Mouse (Mus musculus): Measurements from ENCODE around the gene Rbck1. TPM values are rescaled to one million over a fixed set of nuclear protein-coding genes. Genes with fewer than 3 reads are reported as not detected.

Gene Rbck1
- polyA plus RNA-seq, 1 experiment, result 246 TPM

DNA sequence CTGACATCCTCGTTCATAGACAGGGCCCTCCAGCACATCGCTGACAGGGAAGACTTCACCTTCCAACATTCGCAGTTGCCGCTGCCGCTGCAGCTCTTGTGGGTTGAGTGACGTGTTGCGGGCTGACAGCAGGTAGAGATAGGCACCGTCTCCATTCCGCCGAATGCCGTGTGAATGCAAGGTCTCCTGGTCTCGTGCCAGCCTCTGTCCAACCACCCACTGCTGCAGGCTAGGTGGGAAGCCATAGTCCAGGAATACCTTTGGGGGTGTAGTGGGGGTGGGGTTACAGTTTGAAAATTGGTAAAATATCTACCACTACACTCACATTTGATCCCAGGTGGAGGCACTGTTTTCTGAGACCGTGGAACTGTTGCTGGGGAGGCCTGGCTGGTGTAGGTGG is 6.3 kb downstream of the Rbck1 start:
- TF ChIP-seq POLR2A (IDR thresholded peaks at IDR 0.05; ENCODE audit: borderline replicate concordance, extremely low read depth, insufficient read depth, insufficient read length, poor library complexity, severe bottlenecking) (no peak), CTCF (IDR thresholded peaks at IDR 0.05; ENCODE audit: borderline replicate concordance, extremely low read depth, insufficient read depth, insufficient read length) (no peak)
- no peak for DNase-seq (ENCODE audit: low read depth)

DNA sequence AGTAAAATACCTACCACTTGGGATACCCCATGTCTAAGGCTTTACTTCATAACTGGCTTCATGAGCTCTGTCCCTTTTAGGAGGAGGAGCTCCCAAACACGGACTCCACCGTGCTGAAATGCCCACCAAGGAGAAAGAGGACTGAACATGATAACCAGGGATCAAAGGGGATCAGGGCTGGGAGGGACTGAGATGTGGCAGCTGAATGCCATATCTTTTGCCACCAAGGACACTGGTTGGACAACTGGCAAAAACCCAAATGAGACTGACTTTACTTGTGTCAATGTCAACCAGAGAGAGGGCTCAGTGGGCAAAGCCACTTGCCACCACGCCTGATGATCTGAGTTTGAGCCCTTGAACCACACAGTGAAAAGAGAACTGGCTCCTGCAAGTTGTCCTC is 7.6 kb downstream of the Rbck1 start:
- TF ChIP-seq POLR2A (IDR thresholded peaks at IDR 0.05; ENCODE audit: borderline replicate concordance, extremely low read depth, insufficient read depth, insufficient read length, poor library complexity, severe bottlenecking), result no peak
- no peak for TF ChIP-seq CTCF (IDR thresholded peaks at IDR 0.05; ENCODE audit: borderline replicate concordance, extremely low read depth, insufficient read depth, insufficient read length)
- DNase-seq (ENCODE audit: low read depth), result no peak

DNA sequence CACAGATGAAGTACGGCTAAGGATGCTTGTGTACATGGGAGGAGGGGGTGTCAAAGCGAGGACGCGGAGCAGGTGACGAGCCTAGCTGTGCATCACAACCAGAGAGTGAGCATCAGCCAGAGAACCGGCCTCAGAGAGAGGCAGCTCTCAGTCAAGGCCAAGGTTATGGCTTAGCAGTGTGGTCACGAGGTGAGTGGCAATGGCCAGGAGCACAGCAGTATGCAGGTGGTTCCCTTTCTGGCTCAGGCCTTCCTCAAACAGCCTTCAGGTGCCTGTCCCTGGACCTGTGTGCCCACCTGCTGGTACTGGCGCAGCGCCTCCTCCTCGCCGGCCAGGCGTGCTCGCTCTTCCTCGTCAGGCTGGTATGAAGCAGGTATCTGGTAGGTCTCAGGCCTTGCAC is 8.5 kb downstream of the Rbck1 start:
- TF ChIP-seq CTCF (IDR thresholded peaks at IDR 0.05; ENCODE audit: borderline replicate concordance, extremely low read depth, insufficient read depth, insufficient read length), result no peak
- TF ChIP-seq POLR2A (IDR thresholded peaks at IDR 0.05; ENCODE audit: borderline replicate concordance, extremely low read depth, insufficient read depth, insufficient read length, poor library complexity, severe bottlenecking), result no peak
- DNase-seq (ENCODE audit: low read depth), result no peak

DNA sequence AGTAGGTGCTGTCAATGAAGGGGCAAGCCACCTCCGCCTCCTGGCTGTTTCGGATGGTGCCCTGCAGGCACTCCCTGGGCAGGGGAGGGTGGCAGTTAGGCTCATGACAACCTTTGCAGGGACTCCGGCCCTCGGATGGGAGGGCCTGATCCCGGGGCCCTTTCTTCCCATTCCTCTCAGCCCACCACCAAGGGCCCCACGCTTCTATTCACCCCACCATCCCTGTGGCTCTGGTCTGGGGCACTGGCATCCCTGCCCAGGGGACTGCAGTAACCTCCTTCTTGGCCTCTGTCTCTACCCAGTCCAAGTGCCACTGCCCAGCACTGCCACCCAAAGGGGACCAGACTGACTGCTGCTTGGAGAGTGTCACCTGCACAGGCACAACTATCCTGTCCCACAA is 10.3 kb downstream of the Rbck1 start:
- no peak for TF ChIP-seq CTCF (IDR thresholded peaks at IDR 0.05; ENCODE audit: borderline replicate concordance, extremely low read depth, insufficient read depth, insufficient read length)
- TF ChIP-seq POLR2A (IDR thresholded peaks at IDR 0.05; ENCODE audit: borderline replicate concordance, extremely low read depth, insufficient read depth, insufficient read length, poor library complexity, severe bottlenecking), result no peak
- no peak for DNase-seq (ENCODE audit: low read depth)

DNA sequence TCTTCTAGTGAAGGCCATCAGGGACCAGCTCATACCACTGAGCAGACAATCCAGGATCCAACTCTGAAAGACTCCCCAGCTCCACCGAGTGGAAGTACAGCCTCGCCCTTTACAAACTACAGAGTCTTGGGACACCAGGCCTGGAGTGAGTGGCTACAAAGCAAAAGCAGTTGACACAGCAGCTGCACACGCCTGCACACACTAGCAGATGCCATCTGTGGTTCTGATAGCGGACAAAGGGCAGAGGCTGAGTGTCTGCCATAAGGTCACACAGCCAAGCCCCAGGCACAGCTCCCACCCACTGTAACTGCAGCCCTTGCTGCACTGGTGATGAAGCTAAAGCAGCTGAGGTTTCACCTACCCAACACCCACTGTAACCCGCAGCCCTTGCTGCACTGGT is 10.9 kb downstream of the Rbck1 start:
- no peak for DNase-seq (ENCODE audit: low read depth)
- TF ChIP-seq CTCF (IDR thresholded peaks at IDR 0.05; ENCODE audit: borderline replicate concordance, extremely low read depth, insufficient read depth, insufficient read length), result no peak
- TF ChIP-seq POLR2A (IDR thresholded peaks at IDR 0.05; ENCODE audit: borderline replicate concordance, extremely low read depth, insufficient read depth, insufficient read length, poor library complexity, severe bottlenecking), result no peak

DNA sequence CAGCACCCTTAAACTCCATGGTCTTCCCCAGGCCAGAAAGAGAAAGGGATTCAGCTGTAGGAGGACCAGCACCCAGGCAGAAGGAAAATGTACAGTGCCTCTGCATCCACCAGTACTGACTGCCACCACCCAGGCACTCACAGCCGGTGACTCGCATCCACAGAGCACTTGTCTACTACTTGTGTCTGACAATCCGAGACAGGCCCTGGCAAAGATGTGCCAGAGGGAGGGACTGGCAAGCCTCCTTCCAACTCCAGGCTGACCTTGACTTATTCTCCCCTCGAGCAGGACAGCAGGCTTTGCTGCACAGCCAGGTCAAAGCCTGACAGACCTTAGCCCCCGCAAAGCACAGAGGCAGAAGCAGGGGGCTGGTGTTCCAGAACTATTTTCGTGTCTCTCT is 15.4 kb downstream of the Rbck1 start:
- TF ChIP-seq POLR2A (IDR thresholded peaks at IDR 0.05; ENCODE audit: borderline replicate concordance, extremely low read depth, insufficient read depth, insufficient read length, poor library complexity, severe bottlenecking), result no peak
- TF ChIP-seq CTCF (IDR thresholded peaks at IDR 0.05; ENCODE audit: borderline replicate concordance, extremely low read depth, insufficient read depth, insufficient read length), result no peak

DNA sequence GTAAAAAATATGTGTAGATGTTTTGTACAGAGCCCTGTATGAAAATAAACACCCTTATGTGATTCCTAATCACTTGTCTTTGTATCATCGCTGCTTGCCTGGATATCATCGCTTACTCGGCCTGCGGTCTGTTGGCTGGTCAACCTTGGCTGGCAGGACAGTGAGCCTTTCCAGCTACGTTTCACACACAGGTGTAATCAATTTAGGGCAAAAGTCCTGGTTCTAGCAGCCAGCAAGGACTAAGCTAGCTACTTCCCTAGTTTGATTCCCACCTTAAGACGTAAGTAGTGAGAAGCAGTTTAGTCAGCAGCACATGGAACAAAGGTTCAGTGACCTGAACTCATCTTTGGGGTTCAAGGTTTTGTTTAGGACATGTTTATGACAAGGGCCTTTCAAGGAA is 18.5 kb downstream of the Rbck1 start:
- TF ChIP-seq POLR2A (IDR thresholded peaks at IDR 0.05; ENCODE audit: borderline replicate concordance, extremely low read depth, insufficient read depth, insufficient read length, poor library complexity, severe bottlenecking), result no peak
- TF ChIP-seq CTCF (IDR thresholded peaks at IDR 0.05; ENCODE audit: borderline replicate concordance, extremely low read depth, insufficient read depth, insufficient read length), result no peak
- no peak for DNase-seq (ENCODE audit: low read depth)

More for the DNA sequence above, 15.4 kb downstream of the Rbck1 start:
- DNase-seq (ENCODE audit: low read depth), result no peak

DNA sequence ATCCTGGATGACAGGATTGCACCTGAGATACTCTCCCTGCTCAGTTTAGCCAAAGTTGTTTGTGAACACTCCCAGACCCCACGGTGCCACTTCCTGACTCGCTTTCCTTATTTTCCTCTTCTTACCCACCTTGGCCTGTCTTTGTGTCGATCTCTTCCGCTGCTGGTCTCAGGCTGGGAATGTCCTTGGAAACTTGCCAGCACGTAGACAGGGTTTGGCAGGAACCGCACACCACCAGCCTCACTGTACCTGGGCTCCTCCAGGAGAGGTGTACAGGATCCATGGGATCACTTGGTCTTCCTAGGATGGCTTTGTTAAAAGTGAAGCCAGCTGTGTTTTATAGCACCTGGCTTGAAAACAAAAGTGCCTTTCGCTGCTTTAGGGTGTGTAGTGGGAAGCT is 19.5 kb downstream of the Rbck1 start:
- no peak for DNase-seq (ENCODE audit: low read depth)
- TF ChIP-seq POLR2A (IDR thresholded peaks at IDR 0.05; ENCODE audit: borderline replicate concordance, extremely low read depth, insufficient read depth, insufficient read length, poor library complexity, severe bottlenecking) (no peak), CTCF (IDR thresholded peaks at IDR 0.05; ENCODE audit: borderline replicate concordance, extremely low read depth, insufficient read depth, insufficient read length) (no peak)

DNA sequence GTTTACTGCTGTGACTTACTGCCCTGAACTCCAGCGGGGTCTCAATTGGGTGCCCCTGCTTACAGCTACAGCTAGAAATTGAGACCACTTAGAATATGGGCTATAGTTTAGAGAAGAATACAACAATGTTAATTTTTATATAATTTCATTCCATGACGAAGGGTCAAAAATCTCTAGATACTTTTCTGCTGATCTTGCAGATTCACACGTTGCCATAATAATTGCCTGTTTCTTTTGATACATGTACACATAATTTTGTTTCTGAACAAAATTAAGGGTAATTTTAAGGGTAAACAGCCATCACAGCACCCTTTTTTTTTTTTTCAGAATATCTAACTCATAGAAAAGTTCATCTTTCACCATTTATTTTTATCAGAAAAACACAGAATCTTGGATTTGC is 25.3 kb downstream of the Rbck1 start:
- DNase-seq (ENCODE audit: low read depth), result no peak
- TF ChIP-seq POLR2A (IDR thresholded peaks at IDR 0.05; ENCODE audit: borderline replicate concordance, extremely low read depth, insufficient read depth, insufficient read length, poor library complexity, severe bottlenecking), result no peak
- no peak for TF ChIP-seq CTCF (IDR thresholded peaks at IDR 0.05; ENCODE audit: borderline replicate concordance, extremely low read depth, insufficient read depth, insufficient read length)

DNA sequence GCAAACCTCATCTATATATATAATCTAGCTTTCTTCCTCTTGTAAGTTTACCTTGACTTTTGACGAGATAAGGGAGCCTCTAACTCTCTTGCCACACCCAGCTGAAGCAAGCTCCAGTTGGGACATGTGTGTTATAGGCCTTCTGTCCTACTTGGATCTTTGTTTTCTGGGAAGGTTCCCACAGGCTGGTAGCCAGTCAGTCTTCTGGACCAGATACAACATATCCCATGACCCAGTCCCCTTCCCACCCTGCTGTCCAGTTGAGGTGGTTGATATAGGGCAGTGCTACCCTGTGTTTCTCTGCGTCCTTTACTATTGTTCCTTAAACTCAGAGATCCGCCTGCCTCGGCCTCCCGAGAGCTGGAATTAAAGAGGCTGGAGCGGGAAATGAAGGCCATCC is 27.0 kb downstream of the Rbck1 start:
- no peak for TF ChIP-seq POLR2A (IDR thresholded peaks at IDR 0.05; ENCODE audit: borderline replicate concordance, extremely low read depth, insufficient read depth, insufficient read length, poor library complexity, severe bottlenecking)
- no peak for TF ChIP-seq CTCF (IDR thresholded peaks at IDR 0.05; ENCODE audit: borderline replicate concordance, extremely low read depth, insufficient read depth, insufficient read length)
- no peak for DNase-seq (ENCODE audit: low read depth)

DNA sequence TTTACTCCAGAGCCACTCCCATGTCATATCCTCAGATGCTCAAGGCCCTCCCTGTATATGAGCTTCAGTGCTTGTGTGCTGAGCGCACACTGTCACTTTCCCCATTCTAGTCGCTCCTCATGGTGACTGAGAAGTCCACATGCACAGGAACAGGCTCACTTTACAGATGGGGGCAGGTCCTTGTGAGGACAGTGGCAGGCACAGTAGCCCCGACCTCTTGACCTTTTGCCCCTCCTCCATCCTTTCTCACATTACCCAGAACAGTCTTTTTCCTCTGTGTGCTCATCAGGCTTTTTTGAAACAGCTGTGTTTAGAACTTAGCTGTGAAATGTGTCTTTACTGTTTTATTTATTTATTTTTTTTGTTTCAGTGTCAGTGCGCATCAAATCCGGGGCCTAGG is 28.7 kb downstream of the Rbck1 start:
- TF ChIP-seq POLR2A (IDR thresholded peaks at IDR 0.05; ENCODE audit: borderline replicate concordance, extremely low read depth, insufficient read depth, insufficient read length, poor library complexity, severe bottlenecking), result no peak
- TF ChIP-seq CTCF (IDR thresholded peaks at IDR 0.05; ENCODE audit: borderline replicate concordance, extremely low read depth, insufficient read depth, insufficient read length), result no peak
- DNase-seq (ENCODE audit: low read depth), result no peak

DNA sequence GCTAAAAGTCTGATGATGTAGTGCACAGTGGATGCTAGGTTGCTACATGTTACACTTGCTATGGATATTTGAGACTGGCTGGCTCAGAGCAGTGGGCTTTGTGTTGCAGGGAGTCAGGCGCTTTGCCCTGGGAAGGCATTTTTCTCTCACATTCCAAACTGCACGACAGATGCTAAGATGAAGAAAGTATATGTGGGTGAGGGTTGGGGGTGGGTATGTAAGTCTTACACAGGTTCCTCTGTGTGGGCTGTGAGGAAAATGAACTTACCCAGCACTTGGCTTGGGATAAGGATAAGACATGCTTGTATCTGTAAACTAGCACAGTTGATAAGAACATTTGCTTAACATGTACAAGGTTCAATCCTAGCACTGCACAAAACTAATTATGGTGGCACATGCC is 29.6 kb downstream of the Rbck1 start:
- DNase-seq (ENCODE audit: low read depth), result no peak
- no peak for TF ChIP-seq CTCF (IDR thresholded peaks at IDR 0.05; ENCODE audit: borderline replicate concordance, extremely low read depth, insufficient read depth, insufficient read length)
- no peak for TF ChIP-seq POLR2A (IDR thresholded peaks at IDR 0.05; ENCODE audit: borderline replicate concordance, extremely low read depth, insufficient read depth, insufficient read length, poor library complexity, severe bottlenecking)

DNA sequence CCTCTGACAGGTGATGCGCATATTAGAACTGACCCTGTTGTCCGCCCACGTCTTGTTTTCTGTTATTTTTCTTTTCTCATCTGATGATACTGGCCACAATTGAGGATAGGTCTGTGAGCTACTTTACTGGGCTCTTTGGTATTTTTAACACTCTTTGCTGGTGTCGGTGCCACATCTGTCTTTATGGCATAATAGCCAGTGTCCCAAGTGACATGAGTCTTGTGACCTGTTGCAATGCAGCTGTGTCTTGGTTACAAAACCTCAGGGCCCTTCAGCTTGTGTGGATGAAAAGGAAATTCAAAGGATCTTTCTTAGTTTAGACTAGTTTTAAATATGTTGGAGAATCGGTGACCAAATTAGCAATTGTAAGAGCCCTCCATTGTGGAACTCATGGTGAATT is 37.9 kb downstream of the Rbck1 start:
- no peak for DNase-seq (ENCODE audit: low read depth)
- TF ChIP-seq CTCF (IDR thresholded peaks at IDR 0.05; ENCODE audit: borderline replicate concordance, extremely low read depth, insufficient read depth, insufficient read length) (no peak), POLR2A (IDR thresholded peaks at IDR 0.05; ENCODE audit: borderline replicate concordance, extremely low read depth, insufficient read depth, insufficient read length, poor library complexity, severe bottlenecking) (no peak)

All from brain, embryonic 14.5 days (tissue).